Mouse (Mus musculus) cerebellum, adult 2 months (tissue): Measurements from ENCODE around the gene Hnrnpm. TPM values are rescaled to one million over a fixed set of nuclear protein-coding genes. Genes with fewer than 3 reads are reported as not detected.
A peak's percentile ranks its signal among the peaks of the same experiment; 100 is the strongest.

ENCODE experiments used
- DNase-seq, 2 experiments: peaks; one replicate each; pipeline ENCODE4 v3.0.0; 2021
- H3K27ac ChIP-seq: fragments of 200-500 bp; 2 replicates; pipeline ENCODE4 v1.5.1; 2012; ENCODE audit warnings: low read length, control low read depth, inconsistent platforms; ENCODE audit not compliant: insufficient read depth
- H3K27me3 ChIP-seq: fragments of 200-500 bp; 2 replicates; pipeline ENCODE4 v1.6.1; 2012; ENCODE audit warnings: inconsistent platforms, mild to moderate bottlenecking, low read length, moderate library complexity; ENCODE audit not compliant: control insufficient read depth, insufficient read depth
- H3K4me1 ChIP-seq: fragments of 200-500 bp; 2 replicates; pipeline ENCODE4 v1.6.1; 2011; ENCODE audit warnings: low read length; ENCODE audit not compliant: control insufficient read depth, insufficient read depth
- H3K4me3 ChIP-seq: fragments of 200-500 bp; replicated peaks from 2 replicates; pipeline ENCODE3; 2011; ENCODE audit warnings: mild to moderate bottlenecking, low read depth, low read length, control low read depth; ENCODE audit not compliant: insufficient read depth
- CTCF ChIP-seq: fragments of 200-500 bp; IDR thresholded peaks from 2 replicates; pipeline ENCODE4 v1.5.1; 2011; ENCODE audit warnings: low read depth, mild to moderate bottlenecking, control low read depth, low read length, moderate library complexity, borderline replicate concordance; ENCODE audit not compliant: insufficient read depth
- POLR2A ChIP-seq: fragments of 200-500 bp; IDR thresholded peaks from 2 replicates; pipeline ENCODE4 v1.6.1; 2011; ENCODE audit warnings: low read length, control low read depth, borderline replicate concordance; ENCODE audit not compliant: insufficient read depth
- WGBS: fragments of 180-500 bp; shearing (Covaris S2); methylation state at CpG from one replicate; pipeline ENCODE4 v1.1.7; 2018; 5-methylcytosine and 5-hydroxymethylcytosine counted together
- polyA plus RNA-seq: library from polyadenylated mRNA; depleted of rRNA; stranded (reverse); fragments of >200 nt; gene quantifications from 2 replicates; pipeline ENCODE4 v1.2.3, GENCODE M21; 2012

Hnrnpm gene
- polyA plus RNA-seq, 1 experiment: 273 TPM

- no peaks in the 10 kb centered on the region for H3K27me3 ChIP-seq
Observed at GRCm38 (mm10) chr17:33666813-33667212, 19.8 kb downstream of the Hnrnpm start.

GRCm38 (mm10) chr17:33649781-33650475 is 36.7 kb downstream of the Hnrnpm start:
- 0 out of 2 replicates have a peak, but pooled peaks cover 4% of the 10 kb centered on the region for H3K4me1 ChIP-seq
- no peak overlapping the region for H3K4me3 ChIP-seq
- no peaks in the 10 kb centered on the region for H3K27me3 ChIP-seq
- H3K27ac ChIP-seq: no peak overlapping the region
- 98% methylated on average over 34 of the region's 34 CpGs for WGBS
- no peak for TF ChIP-seq POLR2A
- TF ChIP-seq CTCF: no peak
- no peak for DNase-seq

More at GRCm38 (mm10) chr17:33666813-33667212, 19.8 kb downstream of the Hnrnpm start:
- no peak for DNase-seq
- WGBS: 75% methylated on average over 3 of the region's 3 CpGs
- Histone ChIP-seq H3K4me1 (no peaks in the 10 kb centered on the region), H3K27ac (no peak overlapping the region), H3K4me3 (no peak overlapping the region)
- TF ChIP-seq POLR2A (no peak), CTCF (no peak)

- no peak overlapping the region for H3K27ac ChIP-seq
- 86% methylated on average over 8 of the region's 8 CpGs for WGBS
- 0 out of 2 replicates have a peak, but pooled peaks cover 10% of the 10 kb centered on the region for H3K4me1 ChIP-seq
- H3K4me3 ChIP-seq: no peak overlapping the region
- no peaks in the 10 kb centered on the region for H3K27me3 ChIP-seq
- no peak for DNase-seq
- TF ChIP-seq POLR2A: no peak
Observed at GRCm38 (mm10) chr17:33645073-33645472, 41.6 kb downstream of the Hnrnpm start.

GRCm38 (mm10) chr17:33644068-33644467 is 42.6 kb downstream of the Hnrnpm start:
- 87% methylated on average over 4 of the region's 4 CpGs for WGBS
- DNase-seq: no peak
- TF ChIP-seq POLR2A: no peak
- TF ChIP-seq CTCF: no peak

GRCm38 (mm10) chr17:33639743-33640142 is 46.9 kb downstream of the Hnrnpm start:
- 65% methylated on average over 6 of the region's 6 CpGs for WGBS
- no peak for DNase-seq
- H3K4me3 ChIP-seq: no peak overlapping the region
- H3K27me3 ChIP-seq: no peaks in the 10 kb centered on the region
- H3K27ac ChIP-seq: no peak overlapping the region
- H3K4me1 ChIP-seq: peaks cover 4% of the 10 kb centered on the region; the same call in 1 of the 2 replicates
- TF ChIP-seq CTCF (no peak), POLR2A (no peak)

More at GRCm38 (mm10) chr17:33644068-33644467, 42.6 kb downstream of the Hnrnpm start:
- Histone ChIP-seq H3K4me1 (0 out of 2 replicates have a peak, but pooled peaks cover 10% of the 10 kb centered on the region), H3K27me3 (no peaks in the 10 kb centered on the region), H3K4me3 (no peak overlapping the region), H3K27ac (no peak overlapping the region)

GRCm38 (mm10) chr17:33637516-33638276 is 49.0 kb downstream of the Hnrnpm start, which contains the start of gene Pram1:
Pram1 (plus strand) TSS chr17:33638056.
- DNase-seq: no peak
- TF ChIP-seq POLR2A (no peak), CTCF (no peak)
- Histone ChIP-seq H3K27ac (no peak within 1 kb of the TSS), H3K27me3 (no peaks in the 10 kb centered on the region), H3K4me3 (no peak within 1 kb of the TSS), H3K4me1 (no peaks in the 10 kb centered on the region; the same call in 1 of the 2 replicates)
- 87% methylated on average over 4 of the region's 4 CpGs for WGBS

GRCm38 (mm10) chr17:33637038-33637437 is 49.6 kb downstream of the Hnrnpm start:
- no peak for DNase-seq
- no peak overlapping the region for H3K27ac ChIP-seq
- WGBS: 49% methylated on average over 2 of the region's 2 CpGs
- H3K27me3 ChIP-seq: no peaks in the 10 kb centered on the region
- H3K4me3 ChIP-seq: no peak overlapping the region
- TF ChIP-seq CTCF: no peak
- TF ChIP-seq POLR2A: no peak
- peaks cover 4% of the 10 kb centered on the region for H3K4me1 ChIP-seq

- Histone ChIP-seq H3K4me3 (peak overlapping the region; percentile 4), H3K4me1 (peaks cover 28% of the 10 kb centered on the region), H3K27me3 (no peaks in the 10 kb centered on the region), H3K27ac (peak overlapping the region; percentile 81)
- 5% methylated on average over 5 of the region's 5 CpGs for WGBS
- TF ChIP-seq CTCF (no peak), POLR2A (peak; percentile 25; the same call in 1 of the 2 replicates)
- DNase-seq: peak; percentile 86 to 89
Observed at GRCm38 (mm10) chr17:33631796-33632195, 54.9 kb downstream of the Hnrnpm start.
